Mouse (Mus musculus): ENCODE data around the gene Tlk1.

GRCm38 (mm10) chr2:70844694-70845395, 19.3 kb upstream of the Tlk1 start:
- TF ChIP-seq CTCF (conservative IDR thresholded peaks at IDR 0.05; ENCODE audit: low read length): no peak
- no peak for TF ChIP-seq POU5F1 (IDR thresholded peaks at IDR 0.05; ENCODE audit: borderline replicate concordance, low read length)

Data from E14TG2a.4 (cell line).